Mouse (Mus musculus): ENCODE results near the gene Tnc.
"Not testable (repeated sequence)": the region's sequence is repeated elsewhere in the genome, so short reads cannot be mapped to it uniquely, and the experiment has no call there.

Gene Tnc

GRCm38 (mm10) chr4:63969891-63970290, 76.9 kb downstream of the Tnc start:
- no peak for DNase-seq (ENCODE audit: low spot score in 2 of 2)

- no peak for DNase-seq (ENCODE audit: low spot score in 2 of 2)
These were observed 83.4 kb downstream of the Tnc start for GRCm38 (mm10) chr4:63963410-63963809.

- DNase-seq (ENCODE audit: low spot score in 2 of 2), result no peak
These were observed 84.9 kb downstream of the Tnc start for GRCm38 (mm10) chr4:63961858-63962468.

GRCm38 (mm10) chr4:63958601-63959000, 88.2 kb downstream of the Tnc start:
- DNase-seq (ENCODE audit: low spot score in 2 of 2), result no peak

- no peak for DNase-seq (ENCODE audit: low spot score in 2 of 2)
These were observed 96.8 kb downstream of the Tnc start for GRCm38 (mm10) chr4:63950054-63950453.

- not testable (repeated sequence) for DNase-seq (ENCODE audit: low spot score in 2 of 2)
These were observed 98.1 kb downstream of the Tnc start for GRCm38 (mm10) chr4:63948688-63949073.

- peak; percentile 44 to 69 for DNase-seq (ENCODE audit: low spot score in 2 of 2)
These were observed 98.6 kb downstream of the Tnc start for GRCm38 (mm10) chr4:63948066-63948687.

- no peak for DNase-seq (ENCODE audit: low spot score in 2 of 2)
These were observed 103.0 kb downstream of the Tnc start for GRCm38 (mm10) chr4:63943813-63944212.

- DNase-seq (ENCODE audit: low spot score in 2 of 2), result no peak
These were observed 103.9 kb downstream of the Tnc start for GRCm38 (mm10) chr4:63942875-63943274.

GRCm38 (mm10) chr4:63941420-63941819, 105.4 kb downstream of the Tnc start:
- DNase-seq (ENCODE audit: low spot score in 2 of 2), result no peak

- DNase-seq (ENCODE audit: low spot score in 2 of 2), result no peak
These were observed 107.4 kb downstream of the Tnc start for GRCm38 (mm10) chr4:63939428-63939827.

GRCm38 (mm10) chr4:63935960-63936359, 110.9 kb downstream of the Tnc start:
- DNase-seq (ENCODE audit: low spot score in 2 of 2), result no peak

GRCm38 (mm10) chr4:63935314-63935713, 111.5 kb downstream of the Tnc start:
- DNase-seq (ENCODE audit: low spot score in 2 of 2), result no peak

GRCm38 (mm10) chr4:63930863-63931262, 116.0 kb downstream of the Tnc start:
- no peak for DNase-seq (ENCODE audit: low spot score in 2 of 2)

GRCm38 (mm10) chr4:63929490-63929889, 117.3 kb downstream of the Tnc start:
- no peak for DNase-seq (ENCODE audit: low spot score in 2 of 2)

GRCm38 (mm10) chr4:63928192-63928591, 118.6 kb downstream of the Tnc start:
- no peak for DNase-seq (ENCODE audit: low spot score in 2 of 2)

GRCm38 (mm10) chr4:63917181-63917580, 129.6 kb downstream of the Tnc start:
- DNase-seq (ENCODE audit: low spot score in 2 of 2), result no peak

GRCm38 (mm10) chr4:63916753-63917152, 130.1 kb downstream of the Tnc start:
- no peak for DNase-seq (ENCODE audit: low spot score in 2 of 2)

GRCm38 (mm10) chr4:63916288-63916687, 130.5 kb downstream of the Tnc start:
- DNase-seq (ENCODE audit: low spot score in 2 of 2), result no peak

Data from right cerebral cortex, postnatal 10 days (tissue).